Mouse (Mus musculus) liver, embryonic 11.5 days (tissue): ENCODE data around the gene Bora. TPM values are rescaled to one million over a fixed set of nuclear protein-coding genes. Genes with fewer than 3 reads are reported as not detected.

Source experiments
- ATAC-seq: fragments of 200-750 bp; cut with Nextera tagmentation; replicated peaks from 2 replicates; pipeline ENCODE4 v1.8.0; 2017; ENCODE audit warnings: moderate number of reproducible peaks, mild to moderate bottlenecking, moderate TSS enrichment, moderate library complexity; ENCODE audit not compliant: low FRiP score
- DNase-seq: peaks from one replicate; pipeline ENCODE4 v3.0.0-alpha.2; 2017; ENCODE audit warnings: low spot score
- H3K27ac ChIP-seq: fragments of 300-500 bp; sonication (generic); 2 replicates; pipeline ENCODE4 v1.5.1; 2014; ENCODE audit warnings: mild to moderate bottlenecking, low read depth, low read length, control low read depth
- H3K27me3 ChIP-seq: fragments of 300-500 bp; sonication (generic); replicated peaks from 2 replicates; pipeline ENCODE4 v1.6.1; 2014; ENCODE audit warnings: low read length, mixed read lengths; ENCODE audit not compliant: control insufficient read depth, insufficient read depth
- H3K36me3 ChIP-seq: fragments of 300-500 bp; sonication (generic); 2 replicates; pipeline ENCODE4 v1.6.1; 2014; ENCODE audit warnings: mild to moderate bottlenecking, low read length, moderate library complexity, mixed read lengths; ENCODE audit not compliant: control insufficient read depth, insufficient read depth
- H3K4me1 ChIP-seq: fragments of 300-500 bp; sonication (generic); replicated peaks from 2 replicates; pipeline ENCODE4 v1.6.1; 2014; ENCODE audit warnings: low read length, mixed read lengths; ENCODE audit not compliant: control insufficient read depth, insufficient read depth
- H3K4me2 ChIP-seq: fragments of 300-500 bp; sonication (generic); 2 replicates; pipeline ENCODE4 v1.6.1; 2014; ENCODE audit warnings: mild to moderate bottlenecking, control low read depth, moderate library complexity
- H3K4me3 ChIP-seq: fragments of 300-500 bp; sonication (generic); 2 replicates; pipeline ENCODE4 v1.5.1; 2014; ENCODE audit warnings: low read depth, low read length, control low read depth
- H3K9ac ChIP-seq: fragments of 300-500 bp; sonication (generic); 2 replicates; pipeline ENCODE4 v1.6.1; 2014; ENCODE audit warnings: low read depth, low read length, control low read depth
- H3K9me3 ChIP-seq: fragments of 300-500 bp; sonication (generic); 2 replicates; pipeline ENCODE4 v1.6.1; 2016; ENCODE audit warnings: low read length, inconsistent platforms, mixed read lengths; ENCODE audit not compliant: control insufficient read depth
- WGBS: fragments of 180-500 bp; shearing (Covaris S2); extraction: QIAGEN DNeasy Blood & Tissue Kit; methylation state at CpG from one replicate; pipeline ENCODE4 v1.1.7; 2014; 5-methylcytosine and 5-hydroxymethylcytosine counted together
- polyA plus RNA-seq: library from polyadenylated mRNA; unstranded; fragments of >200 nt; fragmentation: Nextera tagmentation; extraction: Ambion mirVana; gene quantifications from 2 replicates; pipeline ENCODE4 v1.2.1, GENCODE M21; 2014

Gene Bora
- polyA plus RNA-seq, 1 experiment from 2014 or later, result 76.3 TPM

DNA sequence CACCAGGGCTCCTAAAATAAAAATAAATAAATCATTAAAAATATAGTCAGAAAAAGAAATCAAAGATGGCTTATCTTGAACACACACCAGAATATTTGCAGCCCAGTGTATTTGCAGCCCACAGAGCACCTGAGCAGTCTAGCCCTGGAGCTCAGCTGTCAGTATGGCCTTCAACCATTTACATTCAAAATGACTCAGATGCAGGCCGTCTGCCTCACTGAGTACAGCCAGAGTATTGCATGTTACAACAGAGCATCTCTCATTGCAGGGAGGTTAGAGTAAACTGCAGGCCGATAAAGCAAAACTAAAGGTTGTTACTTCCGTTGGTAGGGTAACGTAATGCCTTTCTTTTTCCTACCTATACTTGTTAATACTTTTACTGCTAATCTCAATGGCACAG, 78.1 kb downstream of the Bora start:
- WGBS, result 90% methylated on average over 4 of the region's 4 CpGs
- H3K27ac ChIP-seq, result no peak overlapping the region

More for the DNA sequence above, 78.1 kb downstream of the Bora start:
- Histone ChIP-seq H3K9me3 (no peaks in the 10 kb centered on the region), H3K27me3 (no peaks in the 10 kb centered on the region), H3K4me1 (no peaks in the 10 kb centered on the region), H3K36me3 (no peaks in the 10 kb centered on the region), H3K4me2 (no peak overlapping the region), H3K4me3 (no peak overlapping the region), H3K9ac (no peak overlapping the region)
- no peak for DNase-seq
- ATAC-seq, result no peak

Other genes starting within 250 kb of the Bora start
- 2.5 TPM in 2 replicates for gene Rpl36a-ps1, start 51.9 kb upstream of the Bora start, polyA plus RNA-seq
- 77.3 and 80.6 TPM in 2 replicates for gene Mzt1, start 88 bp upstream of the Bora start, polyA plus RNA-seq
- gene Pibf1, start 53.2 kb downstream of the Bora start, polyA plus RNA-seq, result 15.9 and 17.8 TPM in 2 replicates
- gene Dis3, start 53.5 kb downstream of the Bora start, polyA plus RNA-seq, result 44.6 and 50.5 TPM in 2 replicates